23 mouse cellular contexts compared by ENCODE assay signal in genomic region chr14:67176672-67177071, GRCm38 (mm10).
"Had no signal": no experiment of that assay in that cellular context is flagged by ENCODE, and none has a peak within 500 bp of the region (broad histone marks: within the 10 kb centered on the region; RNA-seq: fewer than 3 reads in every experiment).

No protein-coding gene starts in this region.

- H3K27ac ChIP-seq: layer of hippocampus, adult 2 months; liver, embryonic 12.5 days; liver, embryonic 15.5 days; lung, embryonic 15.5 days; midbrain, embryonic 10.5 days; midbrain, embryonic 13.5 days; neural tube, embryonic 13.5 days; stomach, embryonic 15.5 days had no signal

- H3K9me3 ChIP-seq: liver, embryonic 12.5 days; liver, embryonic 15.5 days; lung, embryonic 15.5 days; megakaryocyte, embryonic 14.5 days; midbrain, embryonic 10.5 days; midbrain, embryonic 13.5 days; neural tube, embryonic 13.5 days; stomach, embryonic 15.5 days had no signal

- H3K27me3 ChIP-seq: liver, embryonic 15.5 days; midbrain, embryonic 13.5 days; neural tube, embryonic 13.5 days; stomach, embryonic 15.5 days had no signal

- H3K36me3 ChIP-seq: liver, embryonic 12.5 days; liver, embryonic 15.5 days; lung, embryonic 15.5 days; midbrain, embryonic 10.5 days; midbrain, embryonic 13.5 days; neural tube, embryonic 13.5 days; stomach, embryonic 15.5 days had no signal

- DNase-seq: kidney, adult 18-20 months; kidney, adult 9 months; kidney, postnatal 25 days; layer of hippocampus, adult 9-11 months; liver; lung, adult 18-20 months; lung, postnatal 10 days; lung, postnatal 36 days; retina, postnatal 1 day; thymus, adult 18-20 months; thymus, postnatal 36 days had no signal

- H3K4me2 ChIP-seq: liver, embryonic 12.5 days; liver, embryonic 15.5 days; lung, embryonic 15.5 days; midbrain, embryonic 13.5 days; neural tube, embryonic 13.5 days; stomach, embryonic 15.5 days had no signal

- H3K4me3 ChIP-seq: layer of hippocampus, adult 2 months; liver, embryonic 12.5 days; liver, embryonic 15.5 days; lung, embryonic 15.5 days; megakaryocyte, embryonic 14.5 days; midbrain, embryonic 10.5 days; midbrain, embryonic 13.5 days; myocyte; neural tube, embryonic 13.5 days; stomach, embryonic 15.5 days had no signal

- ATAC-seq: inflammation-experienced regulatory T-cells, adult 6 months; liver, embryonic 12.5 days; midbrain, embryonic 13.5 days; midbrain, embryonic 16.5 days had no signal

- H3K9ac ChIP-seq: liver, embryonic 12.5 days; liver, embryonic 15.5 days; lung, embryonic 15.5 days; midbrain, embryonic 13.5 days; neural tube, embryonic 13.5 days; stomach, embryonic 15.5 days had no signal

- H3K4me1 ChIP-seq: liver, embryonic 12.5 days; liver, embryonic 15.5 days; megakaryocyte, embryonic 14.5 days had no signal
